Mouse (Mus musculus): ENCODE results near the gene Chn2. TPM values are rescaled to one million over a fixed set of nuclear protein-coding genes. Genes with fewer than 3 reads are reported as not detected.

The Chn2 gene
- polyA plus RNA-seq, 1 experiment: 574 TPM

DNA sequence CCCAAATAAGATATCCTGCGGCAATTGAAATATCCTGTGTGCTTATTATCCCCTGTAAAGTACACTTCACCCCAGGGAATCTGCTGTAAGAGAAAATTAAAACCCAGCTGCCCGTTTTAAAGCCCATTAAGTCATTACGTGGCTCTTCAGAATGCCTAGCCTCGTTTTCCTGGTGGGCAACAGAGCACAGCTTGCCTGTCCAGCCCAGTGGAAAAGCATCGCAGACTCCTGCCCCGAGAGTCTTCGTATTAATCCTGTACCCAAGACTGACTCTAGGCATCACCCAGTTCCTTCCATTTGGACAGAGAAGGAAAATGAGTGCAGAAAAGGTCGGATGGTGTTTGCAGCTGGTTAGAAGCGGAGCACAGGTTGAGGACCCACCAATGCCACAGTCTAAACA, 29.0 kb upstream of the Chn2 start:
- DNase-seq: no peak
- Histone ChIP-seq H3K27me3 (ENCODE audit: control insufficient read depth, insufficient read depth, low read length) (no peaks in the 10 kb centered on the region), H3K27ac (ENCODE audit: insufficient read depth, low read length) (no peak overlapping the region), H3K4me3 (replicated peaks; ENCODE audit: insufficient read depth, low read depth, low read length) (no peak overlapping the region), H3K4me1 (ENCODE audit: control insufficient read depth, insufficient read depth, low read length) (peaks cover 2% of the 10 kb centered on the region; the same call in 1 of the 2 replicates)
- 84% methylated on average over 9 of the region's 9 CpGs for WGBS
- no peak for TF ChIP-seq CTCF (IDR thresholded peaks at IDR 0.05; ENCODE audit: borderline replicate concordance, insufficient read depth, low read depth, low read length)
- TF ChIP-seq POLR2A (IDR thresholded peaks at IDR 0.05; ENCODE audit: borderline replicate concordance, insufficient read depth, low read length): no peak

DNA sequence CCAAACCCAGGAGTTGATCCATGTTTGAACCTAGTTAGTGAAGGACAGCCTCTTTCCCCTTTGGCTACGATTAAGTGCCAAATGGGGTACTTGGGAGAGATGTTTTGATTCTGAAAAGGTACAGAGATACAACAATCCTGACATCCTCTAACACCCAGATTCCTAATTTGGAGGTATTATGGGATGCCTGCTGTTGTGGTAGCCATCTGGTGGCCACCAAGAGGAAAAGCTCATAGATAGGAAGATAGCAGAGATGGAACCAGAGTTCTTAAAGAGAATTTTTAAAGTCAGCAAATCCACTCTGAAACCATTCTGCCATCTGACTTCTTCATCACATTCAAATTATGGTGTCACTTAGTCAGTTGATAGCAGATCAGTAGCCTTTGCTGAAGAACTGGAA, 27.2 kb upstream of the Chn2 start:
- no peak overlapping the region for H3K27ac ChIP-seq (ENCODE audit: insufficient read depth, low read length)
- H3K4me1 ChIP-seq (ENCODE audit: control insufficient read depth, insufficient read depth, low read length): peaks cover 2% of the 10 kb centered on the region; the same call in 1 of the 2 replicates
- 91% methylated on average over 1 of the region's 1 CpGs for WGBS
- DNase-seq: no peak
- no peaks in the 10 kb centered on the region for H3K27me3 ChIP-seq (ENCODE audit: control insufficient read depth, insufficient read depth, low read length)
- no peak overlapping the region for H3K4me3 ChIP-seq (replicated peaks; ENCODE audit: insufficient read depth, low read depth, low read length)
- TF ChIP-seq CTCF (IDR thresholded peaks at IDR 0.05; ENCODE audit: borderline replicate concordance, insufficient read depth, low read depth, low read length): peak; percentile 4; the same call in 1 of the 2 replicates
- no peak for TF ChIP-seq POLR2A (IDR thresholded peaks at IDR 0.05; ENCODE audit: borderline replicate concordance, insufficient read depth, low read length)

DNA sequence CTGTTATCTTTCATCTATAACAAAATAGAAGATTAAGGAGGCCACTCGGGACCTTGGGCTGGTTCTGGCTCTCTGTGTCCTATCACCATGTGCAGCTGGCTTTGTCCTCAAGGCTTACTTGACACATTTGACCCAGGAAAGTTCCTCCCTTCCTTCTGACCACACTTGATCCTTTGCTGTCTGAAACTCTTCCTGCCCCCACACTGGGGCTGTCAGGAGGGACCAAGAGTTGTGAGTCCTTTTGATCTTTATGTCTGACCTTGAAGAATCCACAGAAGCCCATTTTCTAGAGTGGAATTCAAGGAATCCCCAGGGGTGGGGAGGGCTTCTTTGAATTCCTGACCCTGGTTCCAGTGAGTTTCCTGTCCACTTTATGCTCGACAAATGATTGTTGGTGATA, 21.3 kb upstream of the Chn2 start:
- no peaks in the 10 kb centered on the region for H3K27me3 ChIP-seq (ENCODE audit: control insufficient read depth, insufficient read depth, low read length)
- TF ChIP-seq CTCF (IDR thresholded peaks at IDR 0.05; ENCODE audit: borderline replicate concordance, insufficient read depth, low read depth, low read length): no peak
- no peak for TF ChIP-seq POLR2A (IDR thresholded peaks at IDR 0.05; ENCODE audit: borderline replicate concordance, insufficient read depth, low read length)
- H3K4me1 ChIP-seq (ENCODE audit: control insufficient read depth, insufficient read depth, low read length): no peaks in the 10 kb centered on the region
- no peak overlapping the region for H3K27ac ChIP-seq (ENCODE audit: insufficient read depth, low read length)
- no peak for DNase-seq
- 90% methylated on average over 2 of the region's 2 CpGs for WGBS
- H3K4me3 ChIP-seq (replicated peaks; ENCODE audit: insufficient read depth, low read depth, low read length): no peak overlapping the region

GRCm38 (mm10) chr6:54018861-54019260, 20.5 kb upstream of the Chn2 start:
- Histone ChIP-seq H3K27me3 (ENCODE audit: control insufficient read depth, insufficient read depth, low read length) (no peaks in the 10 kb centered on the region), H3K4me1 (ENCODE audit: control insufficient read depth, insufficient read depth, low read length) (no peaks in the 10 kb centered on the region), H3K4me3 (replicated peaks; ENCODE audit: insufficient read depth, low read depth, low read length) (no peak overlapping the region), H3K27ac (ENCODE audit: insufficient read depth, low read length) (no peak overlapping the region)
- TF ChIP-seq POLR2A (IDR thresholded peaks at IDR 0.05; ENCODE audit: borderline replicate concordance, insufficient read depth, low read length) (no peak), CTCF (IDR thresholded peaks at IDR 0.05; ENCODE audit: borderline replicate concordance, insufficient read depth, low read depth, low read length) (no peak)
- 88% methylated on average over 5 of the region's 5 CpGs for WGBS
- no peak for DNase-seq

DNA sequence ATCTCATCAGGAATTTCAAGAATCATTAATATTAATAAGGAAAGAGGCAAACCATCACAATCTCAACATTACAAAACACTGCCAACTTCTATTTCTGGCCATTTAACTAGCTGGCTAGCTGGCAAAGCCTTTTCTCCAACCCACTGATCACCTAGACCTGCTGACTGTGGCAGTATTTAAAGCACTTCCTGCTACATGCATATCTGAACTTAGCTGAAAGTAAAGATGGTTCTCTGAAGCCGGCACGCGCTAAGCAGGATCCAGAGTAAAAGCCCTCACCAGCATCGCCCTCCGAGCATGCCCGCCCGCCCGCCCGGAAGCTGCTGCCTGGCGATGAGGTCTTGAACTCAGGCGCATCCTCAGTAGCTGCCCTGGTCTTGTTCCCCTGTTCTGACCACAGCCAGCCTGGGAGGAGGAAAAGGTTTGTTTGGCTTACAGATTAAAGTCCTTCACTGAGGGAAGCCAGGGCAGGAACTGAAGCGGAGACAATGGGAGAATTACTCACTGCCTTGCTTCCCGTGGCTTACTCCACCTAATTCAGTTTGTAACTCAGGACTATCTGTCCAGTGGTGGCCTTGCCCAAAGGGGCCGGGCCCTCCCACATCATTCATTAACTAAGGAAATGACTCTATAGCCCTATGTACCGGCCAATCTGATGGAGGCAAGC, 18.1 kb upstream of the Chn2 start:
- 83% methylated on average over 15 of the region's 15 CpGs for whole genome bisulfite sequencing
- TF ChIP-seq CTCF (IDR thresholded peaks at IDR 0.05; ENCODE audit: borderline replicate concordance, insufficient read depth, low read depth, low read length) (no peak), POLR2A (IDR thresholded peaks at IDR 0.05; ENCODE audit: borderline replicate concordance, insufficient read depth, low read length) (no peak)
- H3K4me3 ChIP-seq (replicated peaks; ENCODE audit: insufficient read depth, low read depth, low read length): no peak overlapping the region
- H3K4me1 ChIP-seq (ENCODE audit: control insufficient read depth, insufficient read depth, low read length): no peaks in the 10 kb centered on the region
- DNase-seq: no peak
- H3K27ac ChIP-seq (ENCODE audit: insufficient read depth, low read length): no peak overlapping the region
- no peaks in the 10 kb centered on the region for H3K27me3 ChIP-seq (ENCODE audit: control insufficient read depth, insufficient read depth, low read length)

DNA sequence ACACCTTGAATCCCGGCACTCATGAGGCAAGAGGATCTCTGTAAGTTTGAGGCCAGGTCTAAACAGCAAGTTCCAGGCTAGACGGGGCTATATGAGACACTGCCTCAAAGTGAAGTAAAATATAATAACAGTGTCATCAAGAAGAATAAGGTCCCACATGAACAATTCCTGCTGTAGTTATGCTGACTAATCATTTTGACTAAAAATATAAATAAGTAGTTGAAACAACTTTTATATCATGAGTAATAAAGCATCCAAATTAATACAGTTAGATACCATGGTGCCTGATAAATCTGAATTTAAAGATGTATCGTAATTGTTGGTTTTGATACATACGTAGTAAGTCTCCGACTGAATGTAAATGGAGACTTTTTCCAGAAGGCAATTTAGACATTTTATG, 15.5 kb upstream of the Chn2 start:
- WGBS: 97% methylated on average over 5 of the region's 5 CpGs
- TF ChIP-seq POLR2A (IDR thresholded peaks at IDR 0.05; ENCODE audit: borderline replicate concordance, insufficient read depth, low read length): no peak
- no peak for TF ChIP-seq CTCF (IDR thresholded peaks at IDR 0.05; ENCODE audit: borderline replicate concordance, insufficient read depth, low read depth, low read length)

GRCm38 (mm10) chr6:54028706-54029105, 10.6 kb upstream of the Chn2 start:
- no peak for DNase-seq
- no peak for TF ChIP-seq CTCF (IDR thresholded peaks at IDR 0.05; ENCODE audit: borderline replicate concordance, insufficient read depth, low read depth, low read length)
- no peak for TF ChIP-seq POLR2A (IDR thresholded peaks at IDR 0.05; ENCODE audit: borderline replicate concordance, insufficient read depth, low read length)
- Histone ChIP-seq H3K4me1 (ENCODE audit: control insufficient read depth, insufficient read depth, low read length) (no peaks in the 10 kb centered on the region), H3K27me3 (ENCODE audit: control insufficient read depth, insufficient read depth, low read length) (no peaks in the 10 kb centered on the region), H3K4me3 (replicated peaks; ENCODE audit: insufficient read depth, low read depth, low read length) (no peak overlapping the region), H3K27ac (ENCODE audit: insufficient read depth, low read length) (no peak overlapping the region)
- WGBS: 53% methylated on average over 1 of the region's 1 CpGs

More for the DNA sequence above, 15.5 kb upstream of the Chn2 start:
- no peak overlapping the region for H3K27ac ChIP-seq (ENCODE audit: insufficient read depth, low read length)
- H3K27me3 ChIP-seq (ENCODE audit: control insufficient read depth, insufficient read depth, low read length): no peaks in the 10 kb centered on the region
- H3K4me1 ChIP-seq (ENCODE audit: control insufficient read depth, insufficient read depth, low read length): no peaks in the 10 kb centered on the region
- no peak for DNase-seq
- no peak overlapping the region for H3K4me3 ChIP-seq (replicated peaks; ENCODE audit: insufficient read depth, low read depth, low read length)

- H3K27me3 ChIP-seq (ENCODE audit: control insufficient read depth, insufficient read depth, low read length): no peaks in the 10 kb centered on the region
- H3K4me1 ChIP-seq (ENCODE audit: control insufficient read depth, insufficient read depth, low read length): peaks cover 5% of the 10 kb centered on the region; the same call in 1 of the 2 replicates
- no peak for DNase-seq
- H3K27ac ChIP-seq (ENCODE audit: insufficient read depth, low read length): no peak overlapping the region
- no peak overlapping the region for H3K4me3 ChIP-seq (replicated peaks; ENCODE audit: insufficient read depth, low read depth, low read length)
- TF ChIP-seq POLR2A (IDR thresholded peaks at IDR 0.05; ENCODE audit: borderline replicate concordance, insufficient read depth, low read length) (no peak), CTCF (IDR thresholded peaks at IDR 0.05; ENCODE audit: borderline replicate concordance, insufficient read depth, low read depth, low read length) (no peak)
These were observed 9.0 kb upstream of the Chn2 start for GRCm38 (mm10) chr6:54030351-54030750.

Data from cerebellum, adult 2 months (tissue).